Mouse (Mus musculus) liver, embryonic 14.5 days (tissue): ENCODE data around the gene P2rx5.

Source experiments
- CTCF ChIP-seq: IDR thresholded peaks from 2 replicates; pipeline ENCODE4 v1.5.1; 2016; ENCODE audit warnings: antibody characterized with exemption, low read depth, control low read depth
- EP300 ChIP-seq: IDR thresholded peaks from 2 replicates; pipeline ENCODE4 v1.6.1; 2016; ENCODE audit warnings: antibody characterized with exemption, low read depth

GRCm38 (mm10) chr11:73168576-73168975, 8.4 kb downstream of the P2rx5 start:
- TF ChIP-seq CTCF = no peak
- TF ChIP-seq EP300 = no peak
